10 mouse cellular contexts compared by ENCODE assay signal in the genomic region with DNA sequence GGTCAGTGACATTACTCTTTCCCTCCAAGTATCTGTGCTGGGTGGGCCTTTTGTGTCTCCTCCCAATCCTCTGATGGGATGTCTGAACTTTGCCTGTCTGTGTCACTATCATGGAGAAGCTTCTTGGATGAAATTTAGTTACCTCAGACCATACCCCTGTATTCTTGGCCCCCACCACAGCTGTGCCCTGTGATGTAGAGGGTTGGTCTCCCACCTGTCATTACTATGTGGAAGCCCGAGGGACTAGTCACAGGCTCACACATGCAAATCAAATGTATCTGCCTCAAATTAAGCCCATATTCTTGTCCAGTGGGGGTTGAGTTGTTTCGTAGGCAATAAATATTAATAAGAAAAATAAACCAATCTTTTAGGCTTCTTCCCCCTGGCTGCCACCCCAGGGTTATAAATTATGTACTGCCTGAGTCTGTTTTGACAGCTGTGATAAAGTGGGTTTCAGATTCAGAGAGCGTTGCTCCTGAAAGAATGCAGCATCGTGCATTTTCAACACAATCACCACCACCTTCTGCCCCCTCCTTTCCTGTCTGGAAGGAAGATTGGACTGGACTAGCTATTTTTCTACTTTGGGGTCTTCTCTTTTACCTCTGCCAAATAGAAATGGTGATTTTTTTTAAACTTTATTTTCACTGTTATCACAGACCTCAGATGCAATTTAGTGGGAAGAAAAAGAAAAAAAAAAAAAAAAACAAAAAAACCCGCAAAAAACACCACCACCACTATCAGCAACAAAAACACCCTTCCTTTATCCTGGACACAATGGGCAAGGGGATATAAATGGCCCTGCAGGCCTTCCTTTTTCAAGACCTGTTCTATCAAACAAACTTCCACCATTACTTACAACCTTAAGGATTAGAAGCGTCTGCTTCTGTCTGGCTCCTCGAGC.
A peak's percentile ranks its signal among the peaks of the same experiment; 100 is the strongest.
DNase-seq lines count a peak whose midpoint lies in the region; ATAC-seq and TF ChIP-seq lines count a peak whose summit lies in the region.
"Had no signal": no experiment of that assay in that cellular context is flagged by ENCODE, and none has a peak within 500 bp of the region (broad histone marks: within the 10 kb centered on the region; RNA-seq: fewer than 3 reads in every experiment).

No protein-coding gene starts in this region.

- ATAC-seq in neural tube, embryonic 13.5 days (ENCODE audit: low read depth), result peak; percentile 36; the same call in 1 of the 2 replicates
- ATAC-seq in neural tube, embryonic 15.5 days (ENCODE audit: low FRiP score), result no peak
- peak; percentile 20; the same call in 1 of the 2 replicates for ATAC-seq in forebrain, postnatal 0 days

- H3K4me1 ChIP-seq in neural tube, embryonic 13.5 days (replicated peaks), result no peaks in the 10 kb centered on the region; the same call in 1 of the 2 replicates
- no peaks in the 10 kb centered on the region for H3K4me1 ChIP-seq in neural tube, embryonic 15.5 days
- no peaks in the 10 kb centered on the region for H3K4me1 ChIP-seq in forebrain, postnatal 0 days (ENCODE audit: insufficient read depth)
- H3K4me1 ChIP-seq: liver, embryonic 15.5 days had no signal

- H3K4me3 ChIP-seq in neural tube, embryonic 13.5 days, result no peak overlapping the region
- H3K4me3 ChIP-seq in neural tube, embryonic 15.5 days (replicated peaks), result no peak overlapping the region
- H3K4me3 ChIP-seq in forebrain, postnatal 0 days (ENCODE audit: low read depth, low read length), result no peak overlapping the region
- H3K4me3 ChIP-seq: liver, embryonic 15.5 days had no signal

- 61% methylated on average over 7 of the region's 7 CpGs for WGBS in neural tube, embryonic 13.5 days
- 56% methylated on average over 7 of the region's 7 CpGs for WGBS in neural tube, embryonic 15.5 days
- WGBS in forebrain, postnatal 0 days, result 40% methylated on average over 7 of the region's 7 CpGs

- no peak for TF ChIP-seq CTCF in forebrain, postnatal 0 days (IDR thresholded peaks at IDR 0.05; ENCODE audit: low read depth)

- no peak overlapping the region for H3K9ac ChIP-seq in neural tube, embryonic 13.5 days
- no peak overlapping the region for H3K9ac ChIP-seq in neural tube, embryonic 15.5 days (replicated peaks)
- no peak overlapping the region for H3K9ac ChIP-seq in forebrain, postnatal 0 days
- H3K9ac ChIP-seq: liver, embryonic 15.5 days had no signal

- no peaks in the 10 kb centered on the region for H3K9me3 ChIP-seq in neural tube, embryonic 13.5 days
- no peaks in the 10 kb centered on the region for H3K9me3 ChIP-seq in neural tube, embryonic 15.5 days (replicated peaks)
- no peaks in the 10 kb centered on the region for H3K9me3 ChIP-seq in forebrain, postnatal 0 days (ENCODE audit: low read length)
- H3K9me3 ChIP-seq: liver, embryonic 15.5 days had no signal

- no peaks in the 10 kb centered on the region for H3K27me3 ChIP-seq in neural tube, embryonic 13.5 days
- no peaks in the 10 kb centered on the region for H3K27me3 ChIP-seq in neural tube, embryonic 15.5 days (replicated peaks)
- H3K27me3 ChIP-seq in forebrain, postnatal 0 days (ENCODE audit: insufficient read depth, low read length), result no peaks in the 10 kb centered on the region
- H3K27me3 ChIP-seq: liver, embryonic 15.5 days had no signal

- H3K4me2 ChIP-seq in neural tube, embryonic 13.5 days, result no peak overlapping the region
- H3K4me2 ChIP-seq in neural tube, embryonic 15.5 days, result no peak overlapping the region
- no peak overlapping the region for H3K4me2 ChIP-seq in forebrain, postnatal 0 days (ENCODE audit: low read depth)
- H3K4me2 ChIP-seq: liver, embryonic 15.5 days had no signal

- DNase-seq in forebrain, postnatal 0 days, result peak; percentile 28
- peak; percentile 46 for DNase-seq in kidney, postnatal 10 days
- peak; percentile 2 for DNase-seq in yolk sac, embryonic 10.5 days (ENCODE audit: low spot score)
- DNase-seq in right cerebral cortex, postnatal 14 days, result no peak
- no peak for DNase-seq in frontal cortex, postnatal 25 days (ENCODE audit: low spot score in 2 of 2)
- DNase-seq in cerebellum, postnatal 36 days, result no peak
- DNase-seq: gastrocnemius, postnatal 10 days had no signal

- H3K27ac ChIP-seq in neural tube, embryonic 13.5 days (replicated peaks), result no peak overlapping the region
- no peak overlapping the region for H3K27ac ChIP-seq in neural tube, embryonic 15.5 days (replicated peaks)
- no peak overlapping the region for H3K27ac ChIP-seq in forebrain, postnatal 0 days (ENCODE audit: low read depth, low read length)
- H3K27ac ChIP-seq: liver, embryonic 15.5 days had no signal

- no peaks in the 10 kb centered on the region for H3K36me3 ChIP-seq in neural tube, embryonic 13.5 days
- H3K36me3 ChIP-seq in neural tube, embryonic 15.5 days, result no peaks in the 10 kb centered on the region
- no peaks in the 10 kb centered on the region for H3K36me3 ChIP-seq in forebrain, postnatal 0 days (ENCODE audit: insufficient read depth)
- H3K36me3 ChIP-seq: liver, embryonic 15.5 days had no signal

Comparison
In these comparisons a context has a peak if more than half of its experiments do, and no peak if none do; other contexts are left out.
1. DNase-seq: peak in forebrain, postnatal 0 days (single experiment), kidney, postnatal 10 days (single experiment) and yolk sac, embryonic 10.5 days (single experiment); none in right cerebral cortex, postnatal 14 days (single experiment), frontal cortex, postnatal 25 days (0 of 2) and cerebellum, postnatal 36 days (0 of 2).